Mouse (Mus musculus) kidney, adult 2 months (tissue): ENCODE results near the gene Rcn3.

ENCODE experiments used
- CTCF ChIP-seq: fragments of 200-500 bp; conservative IDR thresholded peaks from 2 replicates; pipeline ENCODE4 v1.5.1; 2011; ENCODE audit warnings: low read depth, mild to moderate bottlenecking, control low read depth, low read length, moderate library complexity, mixed read lengths; ENCODE audit not compliant: insufficient read depth, insufficient read length
- POLR2A ChIP-seq: fragments of 200-500 bp; IDR thresholded peaks from one replicate; pipeline ENCODE4 v1.6.1; 2011; ENCODE audit warnings: low read depth, low read length, control low read depth

DNA sequence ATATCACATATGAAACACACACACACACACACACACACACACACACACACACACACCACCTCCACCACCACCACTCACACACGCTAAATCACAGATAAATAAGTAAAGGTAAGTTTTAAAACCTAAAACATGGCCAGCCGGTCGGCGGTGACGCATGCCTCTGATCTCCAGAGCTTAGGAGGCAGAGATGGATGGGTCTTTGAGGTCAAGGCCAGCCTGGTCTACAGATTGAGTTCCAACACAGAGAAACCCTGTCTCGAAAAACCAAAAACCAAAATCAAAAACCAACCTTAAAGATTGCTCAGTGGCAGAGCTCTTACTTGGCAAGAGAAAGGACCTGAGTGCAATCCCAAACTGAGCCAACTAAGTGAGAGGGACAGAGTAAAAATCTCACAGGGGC is 8.0 kb upstream of the Rcn3 start:
- no peak for TF ChIP-seq CTCF
- TF ChIP-seq POLR2A = no peak
